In the genomic region with DNA sequence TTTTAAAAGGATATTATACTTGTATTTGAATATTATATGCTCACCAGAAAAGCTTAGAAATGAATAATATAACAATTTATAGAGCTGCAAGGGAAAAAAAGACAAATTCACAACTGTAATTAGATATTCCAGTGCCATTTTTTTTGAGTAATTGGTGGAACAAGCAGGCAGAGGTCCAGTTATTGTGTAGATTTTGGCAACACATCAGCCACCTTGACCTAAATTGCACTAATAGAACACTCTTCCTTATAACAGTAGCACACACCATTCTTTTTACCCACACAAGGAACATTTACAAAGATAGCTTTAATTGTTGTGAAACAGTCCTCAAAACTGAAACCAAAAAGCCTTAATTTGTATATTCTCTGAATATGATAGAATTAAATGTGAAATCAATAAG, we compare ENCODE assay signal across 35 mouse cellular contexts.
"Had no signal": no experiment of that assay in that cellular context is flagged by ENCODE, and none has a peak within 500 bp of the region (broad histone marks: within the 10 kb centered on the region; RNA-seq: fewer than 3 reads in every experiment).

No protein-coding gene starts in this region.

- H3K4me2 ChIP-seq: heart, embryonic 11.5 days; heart, embryonic 12.5 days; heart, embryonic 13.5 days; heart, embryonic 15.5 days; hindbrain, embryonic 12.5 days; hindbrain, embryonic 13.5 days; hindbrain, embryonic 14.5 days; hindbrain, embryonic 15.5 days; intestine, embryonic 15.5 days; kidney, embryonic 15.5 days had no signal

- H3K4me3 ChIP-seq: heart, embryonic 10.5 days; heart, embryonic 12.5 days; heart, embryonic 13.5 days; heart, embryonic 15.5 days; hindbrain, embryonic 10.5 days; hindbrain, embryonic 12.5 days; hindbrain, embryonic 13.5 days; hindbrain, embryonic 15.5 days; intestine, embryonic 15.5 days; kidney, embryonic 15.5 days; layer of hippocampus, adult 2 months had no signal

- H3K9me3 ChIP-seq: heart, embryonic 10.5 days; heart, embryonic 12.5 days; heart, embryonic 13.5 days; heart, embryonic 15.5 days; hindbrain, embryonic 10.5 days; hindbrain, embryonic 12.5 days; hindbrain, embryonic 13.5 days; hindbrain, embryonic 15.5 days; intestine, embryonic 15.5 days; kidney, embryonic 15.5 days had no signal

- ATAC-seq: hindbrain, embryonic 16.5 days; hindbrain, postnatal 0 days; inflammation-experienced regulatory T-cells, adult 6 months; intestine, embryonic 15.5 days; intestine, embryonic 16.5 days; intestine, postnatal 0 days had no signal

- H3K36me3 ChIP-seq: heart, embryonic 10.5 days; heart, embryonic 12.5 days; heart, embryonic 13.5 days; heart, embryonic 15.5 days; hindbrain, embryonic 10.5 days; hindbrain, embryonic 12.5 days; hindbrain, embryonic 13.5 days; hindbrain, embryonic 15.5 days; intestine, embryonic 15.5 days; kidney, embryonic 15.5 days had no signal

- DNase-seq: heart, postnatal 10 days; heart, postnatal 14 days; heart, postnatal 36 days; heart, postnatal 4 days; kidney, adult 11 months; kidney, adult 18-20 months; kidney, adult 2 months; kidney, adult 8-10 months; kidney, adult 9 months; kidney, postnatal 10 days; kidney, postnatal 14 days; kidney, postnatal 25 days; kidney, postnatal 36 days; kidney, postnatal 4 days; layer of hippocampus, adult 9-11 months; layer of hippocampus, postnatal 36 days had no signal

- H3K27me3 ChIP-seq: heart, embryonic 12.5 days; heart, embryonic 13.5 days; heart, embryonic 15.5 days; hindbrain, embryonic 12.5 days; hindbrain, embryonic 13.5 days; hindbrain, embryonic 15.5 days; intestine, embryonic 15.5 days; kidney, embryonic 15.5 days had no signal

- H3K27ac ChIP-seq: heart, embryonic 10.5 days; heart, embryonic 13.5 days; heart, embryonic 15.5 days; hindbrain, embryonic 10.5 days; hindbrain, embryonic 12.5 days; hindbrain, embryonic 13.5 days; hindbrain, embryonic 14.5 days; hindbrain, embryonic 15.5 days; hindbrain, postnatal 0 days; intestine, embryonic 15.5 days; kidney, embryonic 15.5 days; kidney, postnatal 0 days; layer of hippocampus, adult 2 months had no signal

- H3K4me1 ChIP-seq: heart, embryonic 10.5 days; heart, embryonic 12.5 days; heart, embryonic 13.5 days; heart, embryonic 15.5 days; hindbrain, embryonic 10.5 days; hindbrain, embryonic 12.5 days; hindbrain, embryonic 13.5 days; hindbrain, embryonic 15.5 days; intestine, embryonic 15.5 days; kidney, embryonic 15.5 days had no signal

- H3K9ac ChIP-seq: heart, embryonic 12.5 days; heart, embryonic 13.5 days; heart, embryonic 15.5 days; hindbrain, embryonic 12.5 days; hindbrain, embryonic 13.5 days; hindbrain, embryonic 14.5 days; hindbrain, embryonic 15.5 days; intestine, embryonic 15.5 days; kidney, embryonic 15.5 days had no signal
